Mouse (Mus musculus) adrenal gland, postnatal 4 days (tissue): Measurements from ENCODE around the gene March10. TPM values are rescaled to one million over a fixed set of nuclear protein-coding genes. Genes with fewer than 3 reads are reported as not detected.

Experiments used
- DNase-seq, 2 experiments: peaks; one replicate each; pipeline ENCODE4 v3.0.0; 2021 to 2022; ENCODE audit warnings: low spot score in 2 of 2, mixed read lengths in 2 of 2
- long read RNA-seq, 2 experiments: library from polyadenylated mRNA; stranded (forward); transcript quantifications; one replicate each; pipeline ENCODE4 v2.0.0; 2021
- total RNA-seq, 2 experiments: library from RNA; stranded (reverse); gene quantifications; 2 replicates each; pipeline ENCODE4 v1.2.3; 2021

Gene March10
- total RNA-seq, result under 1 TPM in 1 of 2 experiments, not detected in 1; 0.34 TPM
- long read RNA-seq, experiment 1, result 0 reads
- long read RNA-seq, experiment 2, partial matches to known transcripts, result 1 of 1 reads
- long read RNA-seq, experiment 2, other reads (novel, unspliced or antisense), result 0 of 1 reads

GRCm38 (mm10) chr11:105456497-105456907 is at the start of gene March10:
TSS of gene March10 (minus strand) at chr11:105456735.
- no peak for DNase-seq

- DNase-seq, result no peak
These were observed 49.8 kb upstream of the March10 start for GRCm38 (mm10) chr11:105506322-105506721.

GRCm38 (mm10) chr11:105505038-105505437 is 48.5 kb upstream of the March10 start:
- no peak for DNase-seq

- DNase-seq, result no peak
These were observed 45.8 kb upstream of the March10 start for GRCm38 (mm10) chr11:105502311-105502710.

GRCm38 (mm10) chr11:105497505-105497904 is 41.0 kb upstream of the March10 start:
- DNase-seq, result no peak

GRCm38 (mm10) chr11:105496665-105497064 is 40.1 kb upstream of the March10 start:
- DNase-seq, result no peak

DNA sequence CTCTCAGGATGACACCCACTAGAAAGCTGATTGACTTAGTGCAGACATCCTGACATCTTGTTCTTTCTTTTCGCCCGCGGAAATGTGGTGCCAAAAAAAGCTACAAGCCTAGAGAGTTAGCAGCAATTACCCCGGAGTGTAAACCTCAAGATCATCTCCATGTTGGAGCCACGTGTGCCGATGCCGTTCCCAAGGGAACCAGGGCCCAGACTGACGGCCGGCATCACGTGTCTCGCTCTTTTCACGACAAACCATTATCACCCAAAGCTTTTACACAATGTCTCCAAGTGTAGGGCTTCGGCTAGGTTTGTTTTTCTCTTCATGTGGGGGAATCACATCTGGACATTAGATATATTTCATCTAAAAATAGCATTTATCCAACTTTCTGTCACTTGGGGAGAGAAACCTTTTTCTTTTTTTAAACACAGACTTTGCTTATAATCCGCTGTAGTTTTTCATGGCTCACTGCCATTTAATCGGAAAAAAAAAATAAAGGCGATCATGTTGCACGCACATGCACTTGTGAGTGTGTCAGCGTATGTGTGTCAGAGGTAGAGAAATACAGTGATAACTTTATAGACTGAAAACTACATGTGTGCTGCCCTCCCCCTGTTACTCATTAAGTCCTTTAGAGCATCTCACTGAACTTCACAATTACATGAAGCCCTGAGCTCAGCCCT is 39.2 kb upstream of the March10 start:
- no peak for DNase-seq

- no peak for DNase-seq
These were observed 38.3 kb upstream of the March10 start for GRCm38 (mm10) chr11:105494786-105495369.

DNA sequence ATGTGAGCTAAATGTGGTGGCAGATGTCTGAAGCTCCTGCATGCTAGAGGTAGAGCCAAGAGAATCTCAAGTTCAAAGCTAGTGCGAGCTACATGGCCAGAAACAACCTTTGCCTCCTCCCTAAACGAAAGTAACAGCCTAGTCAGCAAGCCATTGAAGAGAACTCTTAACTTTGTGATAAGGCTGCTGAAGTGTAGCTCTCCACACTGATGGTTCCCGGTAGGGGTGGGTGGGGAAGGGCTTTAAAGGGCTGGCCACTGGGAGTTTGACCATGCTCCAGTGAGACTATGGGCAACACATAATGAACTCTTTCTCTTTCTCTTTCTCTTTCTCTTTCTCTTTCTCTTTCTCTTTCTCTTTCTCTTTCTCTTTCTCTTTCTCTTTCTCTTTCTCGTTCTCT is 35.9 kb upstream of the March10 start:
- no peak for DNase-seq

- DNase-seq, result no peak
These were observed 34.4 kb upstream of the March10 start for GRCm38 (mm10) chr11:105490971-105491370.

GRCm38 (mm10) chr11:105485412-105485811 is 28.9 kb upstream of the March10 start:
- DNase-seq, result no peak

DNA sequence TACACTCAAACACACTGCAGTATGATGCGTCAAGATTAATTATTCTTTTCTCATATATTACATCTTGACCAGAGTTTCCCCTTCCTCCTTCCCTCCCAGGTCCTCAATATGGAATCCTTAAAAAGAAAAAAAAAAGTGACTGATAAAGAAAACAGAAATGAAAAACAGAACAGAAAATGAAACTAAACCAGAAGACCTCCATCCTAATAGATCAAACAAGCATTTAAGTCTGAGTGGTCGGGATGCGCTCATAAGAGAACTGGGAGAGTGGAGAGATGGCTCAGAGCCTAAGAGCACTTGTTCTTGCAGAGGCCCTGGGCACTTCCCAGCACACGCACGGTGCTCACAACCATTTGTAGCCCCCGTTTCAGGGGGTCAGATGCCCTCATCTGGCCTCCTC is 28.5 kb upstream of the March10 start:
- DNase-seq, result no peak

- no peak for DNase-seq
These were observed 26.2 kb upstream of the March10 start for GRCm38 (mm10) chr11:105482747-105483146.

DNA sequence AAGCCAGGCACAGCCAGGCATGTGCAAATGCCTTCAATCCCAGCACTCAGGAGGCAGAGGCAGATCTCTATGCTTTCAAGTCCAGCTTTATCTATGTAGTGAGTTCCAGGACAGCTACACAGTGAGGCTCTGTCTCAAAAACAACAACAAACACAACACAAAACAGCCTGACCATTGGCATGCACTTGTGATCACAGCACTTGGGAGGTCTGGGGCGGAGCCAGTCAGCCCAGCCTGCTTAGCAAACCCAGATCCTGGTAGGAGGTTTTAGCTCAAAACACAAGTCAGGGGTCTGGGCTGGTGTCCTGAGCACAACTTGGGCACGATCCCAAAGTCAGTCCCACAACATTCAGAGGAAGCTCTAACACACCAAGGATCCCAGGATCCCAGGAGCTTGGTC is 18.2 kb upstream of the March10 start:
- DNase-seq, result no peak

- DNase-seq, result no peak
These were observed 17.8 kb upstream of the March10 start for GRCm38 (mm10) chr11:105474352-105474736.

- DNase-seq, result no peak
These were observed 17.3 kb upstream of the March10 start for GRCm38 (mm10) chr11:105473716-105474351.

DNA sequence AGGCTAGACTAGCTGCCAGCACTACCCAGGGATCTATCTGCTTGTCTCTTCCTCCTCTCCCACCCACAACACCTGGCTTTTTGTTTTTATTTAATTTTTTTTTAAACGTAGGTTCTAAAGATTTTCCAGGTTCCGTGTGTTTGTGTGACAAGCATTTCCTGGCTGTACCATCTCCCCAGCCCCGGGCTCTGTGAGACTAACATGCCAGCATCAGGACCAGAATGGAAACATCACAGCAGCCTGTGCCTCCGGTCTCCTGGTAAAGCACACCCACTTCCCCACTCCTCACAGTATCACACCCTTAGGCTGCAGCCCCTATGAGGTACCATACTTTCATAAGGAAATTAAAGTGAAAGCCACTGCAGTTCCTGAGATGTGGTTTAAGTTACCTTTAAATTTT is 16.1 kb upstream of the March10 start:
- no peak for DNase-seq

DNA sequence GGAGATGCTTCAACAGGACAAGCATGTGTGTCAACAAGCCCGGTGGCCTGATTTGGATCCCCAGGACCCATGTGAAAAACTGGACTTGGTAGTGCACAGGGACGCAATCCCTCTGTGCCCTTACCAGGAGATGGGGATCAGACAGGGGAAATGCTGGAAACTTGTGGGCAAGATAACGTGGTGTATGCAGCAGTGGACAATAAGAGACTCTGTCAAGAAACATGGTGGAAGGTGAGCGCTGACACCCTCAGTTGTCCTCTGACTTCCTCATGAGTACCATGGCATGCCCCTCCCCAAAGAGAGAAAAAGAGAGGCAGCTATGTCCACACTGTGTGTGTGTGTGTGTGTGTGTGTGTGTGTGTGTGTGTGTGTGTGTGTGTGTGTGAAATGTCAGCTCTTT is 14.4 kb upstream of the March10 start:
- DNase-seq, result no peak

DNA sequence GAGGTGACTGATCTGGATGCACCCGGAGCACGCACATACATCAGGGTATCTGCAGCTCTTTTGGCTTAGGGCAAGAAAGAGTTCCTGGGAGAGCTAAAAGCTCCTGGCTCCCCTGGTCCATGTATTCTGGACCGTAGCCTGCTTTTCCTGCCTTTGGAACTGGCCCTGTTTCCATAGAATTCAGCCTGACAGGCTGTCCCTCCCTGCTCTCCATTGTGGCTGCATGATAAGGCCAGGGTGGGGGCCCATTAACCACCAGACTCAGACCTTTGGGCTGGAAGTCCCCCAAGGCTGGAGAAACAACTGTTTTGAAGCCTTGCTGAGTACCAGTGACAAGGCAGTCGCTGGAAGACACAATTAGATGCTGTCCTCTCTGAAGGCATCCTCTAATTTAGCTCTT is 13.0 kb upstream of the March10 start:
- DNase-seq, result no peak

DNA sequence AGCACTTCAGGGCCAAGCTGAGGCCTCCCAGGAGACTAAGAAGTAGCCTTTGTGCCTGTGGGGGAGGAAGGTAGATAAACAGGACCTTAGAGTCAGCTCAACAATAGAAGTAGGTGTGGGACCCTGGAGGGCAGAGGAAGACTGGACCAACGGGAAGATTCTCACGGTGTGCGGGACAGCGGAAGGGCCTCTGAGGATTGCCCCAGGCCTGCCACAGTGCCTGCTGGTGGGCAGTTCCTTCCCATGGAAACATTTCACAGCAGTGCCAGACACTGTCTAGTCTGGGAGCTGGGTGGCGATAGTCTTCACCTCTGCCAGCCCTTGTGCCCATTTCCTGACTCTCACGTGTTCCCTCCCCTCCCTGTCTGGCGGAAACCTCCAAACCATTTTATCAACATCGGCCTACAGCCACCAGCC is 12.6 kb upstream of the March10 start:
- no peak for DNase-seq

DNA sequence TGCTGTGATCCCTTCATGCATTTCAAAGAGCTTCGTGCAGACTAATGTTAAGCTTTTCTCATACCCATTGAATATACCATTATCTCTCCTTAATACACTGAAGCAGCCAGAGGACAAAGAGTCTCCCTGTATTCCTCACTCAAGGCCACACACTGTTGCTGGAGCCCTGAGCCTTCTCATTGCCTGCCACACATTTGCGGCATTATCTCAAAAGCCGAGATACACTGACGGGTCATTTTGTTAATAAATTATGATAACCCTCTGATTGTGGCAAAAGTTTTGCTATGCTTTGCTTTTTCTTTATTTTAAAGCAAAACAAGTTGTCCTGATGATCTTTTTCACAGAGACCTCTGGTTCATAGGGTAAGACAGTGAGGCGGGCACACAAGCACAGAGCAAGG is 11.9 kb upstream of the March10 start:
- DNase-seq, result no peak

- no peak for DNase-seq
These were observed 11.3 kb upstream of the March10 start for GRCm38 (mm10) chr11:105467816-105468215.
